Mouse (Mus musculus) testis, postnatal 10 days (tissue): ENCODE results near the gene Acap2.
A peak's percentile ranks its signal among the peaks of the same experiment; 100 is the strongest.

Experiments used
- DNase-seq: peaks from one replicate; pipeline ENCODE4 v3.0.0; 2021; ENCODE audit warnings: low spot score

The Acap2 gene

GRCm38 (mm10) chr16:31081891-31082290 lies 119.2 kb downstream of the Acap2 start:
- no peak for DNase-seq

DNA sequence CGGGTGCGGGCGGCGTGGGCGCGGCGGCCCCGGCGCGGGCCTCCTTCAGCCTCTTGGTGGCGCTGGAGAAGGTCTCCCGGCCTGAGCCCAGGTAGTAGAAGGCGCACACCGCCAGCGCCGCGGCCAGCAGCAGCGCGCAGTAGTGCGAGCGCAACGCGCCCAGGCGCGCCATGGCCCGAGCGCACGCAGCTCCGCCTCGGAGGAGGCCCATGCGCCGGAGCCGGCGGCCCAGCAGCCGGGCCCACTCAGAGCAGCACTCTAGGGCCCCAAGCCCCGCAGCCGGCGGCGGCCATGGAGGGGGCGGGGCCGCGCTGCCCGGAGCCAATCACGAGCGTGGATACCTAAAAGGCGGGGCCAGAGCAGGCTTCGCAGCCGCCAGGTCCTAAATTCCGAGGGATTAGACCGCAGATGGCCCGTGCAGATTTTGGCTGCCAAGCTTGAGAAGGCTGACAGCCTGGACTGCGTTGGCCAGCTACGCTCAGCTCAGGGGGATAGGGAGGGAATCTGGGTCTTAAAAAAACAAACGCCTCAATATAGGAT lies 119.8 kb downstream of the Acap2 start, which contains the start of gene Xxylt1:
Gene Xxylt1 (minus strand): TSS at position 308 of the 540 bp plus-strand sequence.
- DNase-seq = peak; percentile 95

DNA sequence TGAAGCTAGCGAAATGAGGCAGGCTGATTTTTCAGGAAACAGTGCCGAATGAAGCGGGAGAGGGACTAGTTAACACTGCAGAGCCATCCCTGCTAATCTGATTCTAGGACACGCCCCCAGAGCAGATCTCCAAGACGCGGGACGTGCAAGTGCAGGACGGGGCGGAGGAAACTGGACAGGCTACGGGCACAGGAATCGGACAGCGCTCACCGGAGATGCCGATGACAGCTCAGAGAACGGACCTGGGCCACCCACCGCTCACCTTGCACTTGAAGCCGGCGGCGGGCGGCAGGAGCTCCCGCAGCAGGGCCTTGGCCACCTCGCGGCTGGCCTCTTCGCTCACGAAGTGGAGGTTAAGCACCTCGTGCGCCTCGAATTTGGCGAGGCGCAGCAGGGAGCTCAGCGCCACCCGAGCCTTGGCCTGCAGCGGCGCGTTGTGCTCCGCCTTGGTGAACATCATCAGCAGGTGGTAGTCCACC lies 120.4 kb downstream of the Acap2 start:
- DNase-seq = peak; percentile 74

GRCm38 (mm10) chr16:31077396-31077795 lies 123.6 kb downstream of the Acap2 start:
- peak; percentile 35 for DNase-seq

- peak; percentile 30 for DNase-seq
Observed at GRCm38 (mm10) chr16:31076436-31076835, 124.6 kb downstream of the Acap2 start.

GRCm38 (mm10) chr16:31074324-31074908 lies 126.6 kb downstream of the Acap2 start:
- DNase-seq = no peak

DNA sequence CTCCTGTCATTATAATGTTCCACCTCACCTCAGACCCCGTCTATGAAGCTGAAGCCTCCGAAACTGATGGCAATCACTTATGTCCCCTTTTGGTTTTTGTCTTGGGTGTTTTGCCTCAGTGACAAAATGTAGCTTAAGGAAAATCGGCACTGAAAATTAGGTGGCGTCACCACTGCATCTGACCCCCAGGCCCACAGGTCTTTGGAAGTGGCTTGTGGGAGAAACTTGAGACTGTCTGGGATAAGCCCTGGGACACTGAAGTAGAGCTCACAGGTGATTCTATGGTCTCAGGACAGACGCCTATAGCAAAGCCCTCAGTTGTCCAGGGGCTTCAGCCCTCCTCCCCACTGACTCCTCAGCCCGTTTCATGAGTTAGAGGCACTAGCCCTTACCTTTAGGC lies 129.3 kb downstream of the Acap2 start:
- DNase-seq = no peak

GRCm38 (mm10) chr16:31070358-31071133 lies 130.5 kb downstream of the Acap2 start:
- peak; percentile 92 for DNase-seq

GRCm38 (mm10) chr16:31069211-31070166 lies 131.6 kb downstream of the Acap2 start:
- DNase-seq = no peak

DNA sequence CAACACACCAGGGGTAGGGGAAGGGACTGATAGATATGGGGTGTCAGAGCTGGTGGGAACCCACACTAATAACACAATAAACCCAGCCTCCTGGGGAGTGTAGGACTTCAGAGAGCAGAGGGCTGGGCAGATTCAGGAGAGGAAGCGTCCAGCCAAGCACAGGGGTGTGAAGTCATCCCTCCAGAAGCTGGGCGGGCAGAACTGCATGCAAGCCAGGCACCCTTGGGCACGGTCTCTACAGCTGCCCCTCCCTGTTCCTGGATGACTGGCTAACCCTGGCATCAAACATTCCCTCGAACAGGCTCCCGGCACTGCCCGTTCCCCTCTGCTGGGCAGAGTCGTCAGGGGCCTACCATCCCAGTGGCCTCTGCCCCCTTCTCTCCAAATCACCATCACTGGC lies 132.8 kb downstream of the Acap2 start:
- no peak for DNase-seq

DNA sequence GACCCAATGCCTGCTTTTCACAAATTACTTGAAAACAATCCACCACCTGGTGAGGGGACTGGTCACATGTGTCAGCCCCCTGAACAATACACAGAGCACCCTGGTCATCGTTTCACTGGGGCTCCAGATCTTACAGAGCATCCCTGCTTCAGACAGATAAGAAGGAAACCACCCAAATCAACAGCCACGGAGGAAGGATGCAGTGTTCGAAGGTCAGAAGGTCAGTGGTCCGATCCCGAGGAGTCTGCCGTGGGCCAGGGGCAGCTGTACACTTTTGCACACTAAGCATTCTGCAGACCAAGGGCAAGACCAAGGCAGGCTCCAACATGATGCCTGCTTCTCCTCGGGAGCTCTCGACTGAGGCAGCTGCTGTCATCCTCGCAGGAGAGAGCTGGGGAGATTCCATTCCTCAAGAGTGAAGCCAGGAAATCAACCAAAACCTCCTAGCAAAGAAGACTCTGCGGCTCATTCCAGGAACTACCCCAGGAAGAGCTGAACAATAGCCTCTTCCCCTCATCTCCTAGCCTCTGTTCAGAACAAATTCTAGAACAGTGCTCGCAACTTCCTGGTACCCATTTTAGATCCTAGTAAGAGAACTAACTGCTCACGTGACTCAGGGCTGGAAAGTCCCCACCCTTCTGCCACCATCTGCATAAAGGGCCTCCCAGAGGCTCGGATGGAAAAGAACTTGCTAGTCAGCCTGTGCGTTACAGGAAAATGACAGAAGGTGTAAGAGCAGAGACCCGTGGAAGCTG lies 134.5 kb downstream of the Acap2 start:
- no peak for DNase-seq

DNA sequence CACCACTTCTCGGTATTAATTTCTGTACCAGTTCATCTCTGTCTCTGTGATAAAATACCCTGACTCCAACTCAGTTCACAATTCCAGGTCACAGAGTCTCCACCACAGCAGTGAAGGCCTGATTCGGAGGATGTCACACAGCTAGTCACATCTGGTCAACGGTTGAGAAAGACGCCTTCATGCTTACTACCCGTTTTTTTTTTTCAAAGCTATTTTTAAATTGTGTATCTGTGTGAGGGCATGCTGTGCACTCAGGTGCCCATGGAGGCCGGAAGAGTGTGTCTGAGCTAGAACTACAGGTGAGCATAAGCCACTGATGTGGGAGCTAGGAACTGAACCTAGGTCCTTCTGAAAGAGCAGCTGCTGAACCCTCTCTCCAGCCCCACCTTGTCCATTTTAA lies 136.3 kb downstream of the Acap2 start:
- DNase-seq = no peak

GRCm38 (mm10) chr16:31062918-31063317 lies 138.1 kb downstream of the Acap2 start:
- DNase-seq = no peak

GRCm38 (mm10) chr16:31061246-31061880 lies 139.7 kb downstream of the Acap2 start:
- DNase-seq = no peak

GRCm38 (mm10) chr16:31060714-31061113 lies 140.3 kb downstream of the Acap2 start:
- DNase-seq = no peak

DNA sequence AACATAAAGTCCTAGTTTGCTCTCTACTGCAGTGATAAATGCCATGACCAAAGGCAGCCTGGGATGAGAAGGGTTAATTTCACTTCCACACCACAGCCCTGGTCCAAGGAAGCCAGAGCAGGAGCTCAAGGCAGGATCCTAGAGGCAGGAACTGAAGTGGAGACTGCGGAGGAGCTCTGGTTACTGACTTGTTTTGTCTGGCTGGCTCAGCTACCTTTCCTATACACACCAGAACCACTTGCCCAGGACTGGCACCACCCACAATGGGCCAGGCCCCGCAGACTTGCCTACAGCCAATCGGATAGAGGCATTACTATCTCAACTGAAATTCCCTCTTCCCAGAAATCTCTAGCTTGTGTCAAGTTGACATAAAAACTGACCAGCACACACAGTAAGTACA lies 140.8 kb downstream of the Acap2 start:
- DNase-seq = no peak

DNA sequence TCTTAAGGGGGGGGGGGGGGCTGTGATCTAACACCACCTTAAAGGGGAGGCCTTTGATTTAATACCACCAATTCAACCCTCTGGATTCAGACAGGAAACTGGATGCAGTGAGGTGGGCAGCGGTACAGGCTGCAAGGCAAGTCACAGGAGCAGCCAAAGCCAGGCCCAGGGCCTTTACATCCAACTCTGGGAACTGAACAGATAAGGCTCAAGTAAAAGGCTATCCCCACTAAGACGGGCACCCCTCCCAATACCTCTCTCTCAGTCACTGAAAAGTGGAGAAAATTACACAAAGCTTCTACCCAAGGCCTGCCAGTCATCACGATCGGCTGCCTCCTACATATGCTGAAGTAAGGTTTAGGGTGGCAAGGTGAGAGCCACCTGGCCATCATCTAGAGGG lies 141.3 kb downstream of the Acap2 start:
- no peak for DNase-seq

DNA sequence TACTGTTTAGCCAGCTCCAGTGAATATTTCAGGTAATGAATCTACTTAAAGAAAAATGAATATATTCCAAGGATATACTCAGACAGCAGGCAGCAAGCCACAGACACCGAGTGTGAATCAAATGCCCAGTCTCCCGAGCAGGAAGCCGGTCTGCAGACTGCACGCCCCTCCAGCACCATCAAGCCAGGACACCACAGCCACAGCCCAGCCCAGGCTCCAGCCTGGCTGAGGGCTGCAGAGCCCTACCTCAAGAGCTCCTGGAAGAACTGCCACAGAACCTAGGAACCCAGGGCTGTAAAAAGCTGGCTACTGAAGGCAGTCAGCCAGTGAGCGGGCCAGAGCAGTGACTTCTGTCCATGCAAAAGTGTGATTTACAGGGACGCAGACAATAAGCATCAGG lies 148.2 kb downstream of the Acap2 start:
- no peak for DNase-seq

DNA sequence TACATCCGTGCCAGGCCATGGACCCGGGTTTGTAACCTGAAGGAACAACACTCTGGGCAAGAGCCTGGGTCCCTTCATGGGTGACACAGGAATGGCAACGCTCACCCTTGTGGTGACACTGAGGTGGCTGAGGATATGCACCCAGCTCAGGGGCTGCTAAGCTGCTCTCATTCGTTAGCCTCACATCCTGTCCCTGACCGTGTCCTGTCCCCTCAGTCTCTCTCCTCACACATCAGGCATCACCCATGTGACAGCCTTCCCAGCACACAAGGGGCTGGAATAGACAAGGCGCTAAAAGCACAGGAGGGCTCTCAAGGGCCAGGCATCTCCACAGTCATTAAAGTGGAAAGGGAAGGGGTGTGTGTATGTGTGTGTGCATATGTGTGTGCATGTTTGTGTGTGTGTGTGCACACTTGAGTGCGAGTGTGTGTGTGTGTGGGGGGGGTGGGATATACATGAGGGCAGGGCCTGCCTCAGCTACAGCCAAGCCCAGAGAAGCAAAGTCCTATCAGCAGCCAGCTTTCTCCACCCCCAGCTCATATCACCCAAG lies 148.8 kb downstream of the Acap2 start:
- no peak for DNase-seq

GRCm38 (mm10) chr16:31050701-31051100 lies 150.3 kb downstream of the Acap2 start:
- no peak for DNase-seq

DNA sequence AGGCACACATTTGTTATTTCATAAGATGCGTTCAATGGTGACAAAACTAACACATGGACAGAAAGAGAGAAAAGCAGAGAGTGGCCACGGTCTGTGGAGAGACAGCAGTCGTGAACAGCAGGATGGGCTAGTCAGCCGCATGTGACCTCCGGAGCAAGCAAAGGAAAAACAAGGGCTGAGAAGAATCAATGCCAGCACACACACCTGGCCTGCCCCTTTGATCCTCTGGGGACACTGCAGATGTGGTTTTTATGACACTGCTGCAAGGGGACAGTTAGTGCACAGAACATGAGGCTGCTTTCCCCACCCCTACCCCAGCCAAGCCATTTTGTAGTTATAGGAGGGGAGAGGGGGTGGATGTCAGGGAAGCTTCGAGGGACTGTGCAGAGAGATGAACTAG lies 152.9 kb downstream of the Acap2 start:
- DNase-seq = no peak
